Mouse (Mus musculus) embryonic fibroblast, embryonic 13.5 days (primary cell): Measurements from ENCODE around the gene Hk3. TPM values are rescaled to one million over a fixed set of nuclear protein-coding genes. Genes with fewer than 3 reads are reported as not detected.

ENCODE experiments used
- H3K27ac ChIP-seq: 2 replicates; pipeline ENCODE4 v1.5.1; 2012; ENCODE audit warnings: low read length, control low read depth, inconsistent platforms; ENCODE audit not compliant: insufficient read depth
- H3K4me1 ChIP-seq: 2 replicates; pipeline ENCODE4 v1.6.1; 2011; ENCODE audit warnings: low read length; ENCODE audit not compliant: control insufficient read depth, insufficient read depth
- H3K4me3 ChIP-seq: 2 replicates; pipeline ENCODE4 v1.5.1; 2011; ENCODE audit warnings: mild to moderate bottlenecking, control low read depth, low read length; ENCODE audit not compliant: insufficient read depth
- CTCF ChIP-seq: IDR thresholded peaks from 2 replicates; pipeline ENCODE4 v1.5.1; 2011; ENCODE audit warnings: mild to moderate bottlenecking, control low read depth, low read length, moderate library complexity, borderline replicate concordance; ENCODE audit not compliant: insufficient read depth
- POLR2A ChIP-seq: IDR thresholded peaks from 2 replicates; pipeline ENCODE4 v1.6.1; 2011; ENCODE audit warnings: low read depth, mild to moderate bottlenecking, control low read depth, low read length, moderate library complexity
- polyA plus RNA-seq: library from polyadenylated mRNA; stranded (reverse); fragments of >200 nt; gene quantifications from 2 replicates; pipeline ENCODE4 v1.2.4, GENCODE M21; 2011; ENCODE audit warnings: low read depth; ENCODE audit not compliant: missing spikeins, insufficient read length

Gene Hk3
- polyA plus RNA-seq, 1 experiment, result 0.47 TPM

- Histone ChIP-seq H3K4me3 (no peak overlapping the region), H3K4me1 (no peaks in the 10 kb centered on the region; the same call in 1 of the 2 replicates), H3K27ac (no peak overlapping the region)
- TF ChIP-seq CTCF (no peak), POLR2A (no peak)
These were observed 63.9 kb downstream of the Hk3 start for GRCm38 (mm10) chr13:54957281-54957680.

Other genes with a start within 250 kb of the Hk3 start
- not detected in 2 replicates for gene Eif4e1b, start 237.4 kb downstream of the Hk3 start, polyA plus RNA-seq
- 29.9 and 44.7 TPM in 2 replicates for gene Tspan17, start 232.0 kb downstream of the Hk3 start, polyA plus RNA-seq
- 2.5 and 2.9 TPM in 2 replicates for gene Unc5a, start 72.0 kb downstream of the Hk3 start, polyA plus RNA-seq
- gene Uimc1, start 78.9 kb upstream of the Hk3 start, polyA plus RNA-seq, result 27.9 and 33.2 TPM in 2 replicates
- 22.7 and 26.3 TPM in 2 replicates for gene Zfp346, start 83.9 kb upstream of the Hk3 start, polyA plus RNA-seq
- gene Gm17617, start 112.2 kb upstream of the Hk3 start, polyA plus RNA-seq, result not detected in 2 replicates
- gene Fgfr4, start 131.3 kb upstream of the Hk3 start, polyA plus RNA-seq, result not detected in 2 replicates
- gene Nsd1, start 188.4 kb upstream of the Hk3 start, polyA plus RNA-seq, result 73.9 and 86.2 TPM in 2 replicates